Mouse (Mus musculus) small intestine, adult 2 months (tissue): ENCODE measurements around the gene Bbof1. TPM values are rescaled to one million over a fixed set of nuclear protein-coding genes. Genes with fewer than 3 reads are reported as not detected.

Experiments
- H3K27ac ChIP-seq: fragments of 200-500 bp; 2 replicates; pipeline ENCODE4 v1.5.1; 2012; ENCODE audit warnings: low read depth, low read length, control low read depth, inconsistent platforms; ENCODE audit not compliant: insufficient read depth
- H3K27me3 ChIP-seq: fragments of 200-500 bp; 2 replicates; pipeline ENCODE4 v1.6.1; 2012; ENCODE audit warnings: mild to moderate bottlenecking, moderate library complexity, low read length, inconsistent platforms; ENCODE audit not compliant: control insufficient read depth, insufficient read depth
- H3K36me3 ChIP-seq: fragments of 200-500 bp; 2 replicates; pipeline ENCODE4 v1.6.1; 2012; ENCODE audit warnings: mild to moderate bottlenecking, low read length, control low read depth, inconsistent platforms; ENCODE audit not compliant: control insufficient read depth, insufficient read depth
- H3K4me1 ChIP-seq: fragments of 200-500 bp; 2 replicates; pipeline ENCODE4 v1.6.1; 2012; ENCODE audit warnings: low read length, inconsistent platforms, mixed read lengths; ENCODE audit not compliant: control insufficient read depth, insufficient read depth, insufficient read length
- H3K4me3 ChIP-seq: fragments of 200-500 bp; 2 replicates; pipeline ENCODE4 v1.5.1; 2012; ENCODE audit warnings: low read depth, mild to moderate bottlenecking, control low read depth, inconsistent platforms, low read length, moderate library complexity
- CTCF ChIP-seq: fragments of 200-500 bp; IDR thresholded peaks from 2 replicates; pipeline ENCODE4 v1.5.1; 2012; ENCODE audit warnings: low read depth, mild to moderate bottlenecking, control low read depth, inconsistent platforms, low read length, moderate library complexity, mixed read lengths; ENCODE audit not compliant: insufficient replicate concordance, insufficient read length; ENCODE audit errors: extremely low read depth
- POLR2A ChIP-seq: fragments of 200-500 bp; IDR thresholded peaks from 2 replicates; pipeline ENCODE4 v1.6.1; 2012; ENCODE audit warnings: low read depth, mild to moderate bottlenecking, control low read depth, inconsistent platforms, low read length, moderate library complexity
- WGBS: fragments of 180-500 bp; shearing (Covaris S2); methylation state at CpG from one replicate; pipeline ENCODE4 v1.1.7; 2018; 5-methylcytosine and 5-hydroxymethylcytosine counted together
- polyA plus RNA-seq: library from polyadenylated mRNA; depleted of rRNA; stranded (reverse); fragments of >200 nt; gene quantifications from 2 replicates; pipeline ENCODE4 v1.2.3, GENCODE M21; 2012; rRNA removed

Gene Bbof1
- polyA plus RNA-seq, 1 experiment, result not detected

- TF ChIP-seq CTCF (no peak), POLR2A (no peak)
- peaks cover 21% of the 10 kb centered on the region for H3K36me3 ChIP-seq
- 2% methylated on average over 1 of the region's 1 CpGs for WGBS
Observed at GRCm38 (mm10) chr12:84468701-84469100, 59.8 kb downstream of the Bbof1 start.

GRCm38 (mm10) chr12:84478937-84479336 is 70.1 kb downstream of the Bbof1 start:
- no peak overlapping the region for H3K4me3 ChIP-seq
- TF ChIP-seq POLR2A (no peak), CTCF (no peak)
- H3K27ac ChIP-seq, result no peak overlapping the region
- H3K36me3 ChIP-seq, result peaks cover 6% of the 10 kb centered on the region
- no peaks in the 10 kb centered on the region for H3K27me3 ChIP-seq
- H3K4me1 ChIP-seq, result 0 out of 2 replicates have a peak, but pooled peaks cover 3% of the 10 kb centered on the region
- WGBS, result 88% methylated on average over 7 of the region's 7 CpGs

More at GRCm38 (mm10) chr12:84468701-84469100, 59.8 kb downstream of the Bbof1 start:
- H3K27ac ChIP-seq, result no peak overlapping the region
- no peaks in the 10 kb centered on the region for H3K4me1 ChIP-seq
- no peaks in the 10 kb centered on the region for H3K27me3 ChIP-seq
- no peak overlapping the region for H3K4me3 ChIP-seq

- Histone ChIP-seq H3K4me3 (no peak overlapping the region), H3K27ac (no peak overlapping the region), H3K27me3 (no peaks in the 10 kb centered on the region), H3K4me1 (0 out of 2 replicates have a peak, but pooled peaks cover 3% of the 10 kb centered on the region), H3K36me3 (peaks cover 1% of the 10 kb centered on the region; the same call in 1 of the 2 replicates)
- WGBS, result 64% methylated on average over 2 of the region's 2 CpGs
- TF ChIP-seq CTCF (no peak), POLR2A (no peak)
Observed at GRCm38 (mm10) chr12:84481251-84481650, 72.4 kb downstream of the Bbof1 start.

- H3K36me3 ChIP-seq, result peaks cover 1% of the 10 kb centered on the region; the same call in 1 of the 2 replicates
- 44% methylated on average over 14 of the region's 14 CpGs for WGBS
- H3K4me1 ChIP-seq, result peaks cover 6% of the 10 kb centered on the region; the same call in 1 of the 2 replicates
- H3K4me3 ChIP-seq, result no peak overlapping the region
- no peaks in the 10 kb centered on the region for H3K27me3 ChIP-seq
- H3K27ac ChIP-seq, result no peak overlapping the region
- TF ChIP-seq POLR2A, result no peak
- no peak for TF ChIP-seq CTCF
Observed at GRCm38 (mm10) chr12:84482778-84483585, 74.1 kb downstream of the Bbof1 start.

GRCm38 (mm10) chr12:84487324-84488056 is 78.6 kb downstream of the Bbof1 start:
- no peak overlapping the region for H3K4me3 ChIP-seq
- 0 out of 2 replicates have a peak, but pooled peaks cover 2% of the 10 kb centered on the region for H3K36me3 ChIP-seq
- peaks cover 6% of the 10 kb centered on the region; the same call in 1 of the 2 replicates for H3K4me1 ChIP-seq
- no peak overlapping the region for H3K27ac ChIP-seq
- TF ChIP-seq POLR2A, result no peak
- TF ChIP-seq CTCF, result no peak
- no peaks in the 10 kb centered on the region for H3K27me3 ChIP-seq
- 20% methylated on average over 8 of the region's 8 CpGs for WGBS

Other genes with a start within 250 kb of the Bbof1 start
- gene Elmsan1, start 190.2 kb upstream of the Bbof1 start, polyA plus RNA-seq, result 8.9 and 25.9 TPM in 2 replicates
- gene Ptgr2, start 123.8 kb upstream of the Bbof1 start, polyA plus RNA-seq, result 2.4 and 6.7 TPM in 2 replicates
- 17.4 and 20.5 TPM in 2 replicates for gene Zfp410, start 92.2 kb upstream of the Bbof1 start, polyA plus RNA-seq
- 26.3 and 29.9 TPM in 2 replicates for gene Coq6, start 47.4 kb upstream of the Bbof1 start, polyA plus RNA-seq
- 0.14 and 0.34 TPM in 2 replicates for gene Fam161b, start 47.2 kb upstream of the Bbof1 start, polyA plus RNA-seq
- gene Entpd5, start within 50 bp of the Bbof1 start, polyA plus RNA-seq, result 10.9 and 15.5 TPM in 2 replicates
- 0.81 and 1.3 TPM in 2 replicates for gene Rnf113a2, start 8.1 kb downstream of the Bbof1 start, polyA plus RNA-seq
- gene Aldh6a1, start 41.9 kb downstream of the Bbof1 start, polyA plus RNA-seq, result 1.5 and 1.9 TPM in 2 replicates
- 0.95 and 3.2 TPM in 2 replicates for gene Lin52, start 42.4 kb downstream of the Bbof1 start, polyA plus RNA-seq
- not detected in 2 replicates for gene Vsx2, start 160.7 kb downstream of the Bbof1 start, polyA plus RNA-seq
- gene Abcd4, start 208.3 kb downstream of the Bbof1 start, polyA plus RNA-seq, result 9.5 and 30.6 TPM in 2 replicates
- gene Vrtn, start 231.9 kb downstream of the Bbof1 start, polyA plus RNA-seq, result not detected in 2 replicates